ENCODE assay signal across 18 mouse cellular contexts in the genomic region with DNA sequence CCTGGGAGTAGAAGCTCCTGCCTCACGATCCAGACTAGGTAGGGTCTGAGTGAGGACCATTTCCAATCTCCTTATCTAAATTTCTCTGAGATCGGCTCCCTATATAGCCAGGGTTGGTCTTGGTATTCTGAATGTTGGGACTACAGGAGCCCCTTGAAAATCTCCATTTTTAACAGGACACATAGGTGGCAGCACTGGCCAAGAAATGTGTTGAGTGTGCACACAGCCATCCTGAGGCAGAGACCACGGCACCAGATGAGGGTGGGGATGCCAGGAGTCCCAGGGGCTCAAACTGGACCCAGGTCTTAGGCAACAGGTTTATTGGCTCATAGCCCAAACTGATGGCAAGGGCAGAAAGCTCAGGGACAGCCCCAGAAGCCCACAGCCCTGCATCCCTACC. TPM values are rescaled to one million over a fixed set of nuclear protein-coding genes. Genes with fewer than 3 reads are reported as not detected.
DNase-seq lines count a peak whose midpoint lies in the region; ATAC-seq and TF ChIP-seq lines count a peak whose summit lies in the region.
"Had no signal": no experiment of that assay in that cellular context is flagged by ENCODE, and none has a peak within 500 bp of the region (broad histone marks: within the 10 kb centered on the region; RNA-seq: fewer than 3 reads in every experiment).

No protein-coding gene starts in this region.

- no peak overlapping the region for H3K9ac ChIP-seq in forebrain, embryonic 16.5 days (replicated peaks; ENCODE audit: low read depth, low read length)
- no peak overlapping the region for H3K9ac ChIP-seq in forebrain, embryonic 15.5 days (replicated peaks)
- no peak overlapping the region for H3K9ac ChIP-seq in midbrain, embryonic 15.5 days
- no peak overlapping the region for H3K9ac ChIP-seq in stomach, postnatal 0 days (ENCODE audit: low read length)
- H3K9ac ChIP-seq: embryonic facial prominence, embryonic 12.5 days; limb, embryonic 13.5 days; liver, embryonic 15.5 days; neural tube, embryonic 12.5 days had no signal

- DNase-seq in layer of hippocampus, adult 2 months (ENCODE audit: low spot score in 2 of 2) = no peak
- no peak for DNase-seq in layer of hippocampus, postnatal 36 days
- DNase-seq in retina, embryonic 14.5 days (ENCODE audit: low spot score) = peak; percentile 28
- no peak for DNase-seq in retina, postnatal 1 day
- DNase-seq in stomach, postnatal 0 days (ENCODE audit: low spot score) = no peak
- DNase-seq: adrenal gland, postnatal 36 days; cerebellum, adult 9-10 months; heart, adult 11 months; right cerebral cortex, postnatal 4 days; thymus, postnatal 36 days had no signal

- no peak overlapping the region for H3K27ac ChIP-seq in forebrain, embryonic 16.5 days (ENCODE audit: low read length)
- no peak overlapping the region for H3K27ac ChIP-seq in forebrain, embryonic 15.5 days (replicated peaks)
- peak overlapping the region; percentile 39; the same call in 1 of the 2 replicates for H3K27ac ChIP-seq in layer of hippocampus, adult 2 months
- no peak overlapping the region for H3K27ac ChIP-seq in midbrain, embryonic 15.5 days
- H3K27ac ChIP-seq in stomach, postnatal 0 days (replicated peaks) = no peak overlapping the region
- H3K27ac ChIP-seq: embryonic facial prominence, embryonic 12.5 days; limb, embryonic 13.5 days; liver, embryonic 15.5 days; neural tube, embryonic 12.5 days had no signal

- 73% methylated on average over 3 of the region's 3 CpGs for WGBS in forebrain, embryonic 16.5 days
- WGBS in forebrain, embryonic 15.5 days = 66% methylated on average over 3 of the region's 3 CpGs
- 73% methylated on average over 3 of the region's 3 CpGs for WGBS in midbrain, embryonic 15.5 days
- WGBS in stomach, postnatal 0 days = 60% methylated on average over 3 of the region's 3 CpGs

- H3K36me3 ChIP-seq in forebrain, embryonic 16.5 days (ENCODE audit: control insufficient read depth, insufficient read depth) = peaks cover 56% of the 10 kb centered on the region
- H3K36me3 ChIP-seq in forebrain, embryonic 15.5 days = peaks cover 93% of the 10 kb centered on the region
- peaks cover 69% of the 10 kb centered on the region for H3K36me3 ChIP-seq in midbrain, embryonic 15.5 days (replicated peaks)
- H3K36me3 ChIP-seq in stomach, postnatal 0 days (ENCODE audit: control insufficient read depth, insufficient read depth, low read length) = peaks cover 51% of the 10 kb centered on the region

- no peak overlapping the region for H3K4me3 ChIP-seq in forebrain, embryonic 16.5 days (replicated peaks; ENCODE audit: low read length)
- no peak overlapping the region for H3K4me3 ChIP-seq in forebrain, embryonic 15.5 days
- H3K4me3 ChIP-seq in layer of hippocampus, adult 2 months = no peak overlapping the region
- no peak overlapping the region for H3K4me3 ChIP-seq in midbrain, embryonic 15.5 days
- H3K4me3 ChIP-seq in stomach, postnatal 0 days (ENCODE audit: low read depth, low read length) = no peak overlapping the region
- H3K4me3 ChIP-seq: embryonic facial prominence, embryonic 12.5 days; limb, embryonic 13.5 days; liver, embryonic 15.5 days; neural tube, embryonic 12.5 days had no signal

- H3K4me2 ChIP-seq in forebrain, embryonic 16.5 days (ENCODE audit: low read length) = no peak overlapping the region
- H3K4me2 ChIP-seq in forebrain, embryonic 15.5 days (replicated peaks) = no peak overlapping the region
- H3K4me2 ChIP-seq in midbrain, embryonic 15.5 days = no peak overlapping the region
- H3K4me2 ChIP-seq in stomach, postnatal 0 days (replicated peaks; ENCODE audit: low read depth) = no peak overlapping the region
- H3K4me2 ChIP-seq: embryonic facial prominence, embryonic 12.5 days; limb, embryonic 13.5 days; liver, embryonic 15.5 days; neural tube, embryonic 12.5 days had no signal

- H3K27me3 ChIP-seq in forebrain, embryonic 16.5 days (replicated peaks; ENCODE audit: control insufficient read depth, insufficient read depth, low read length) = no peaks in the 10 kb centered on the region
- no peaks in the 10 kb centered on the region for H3K27me3 ChIP-seq in forebrain, embryonic 15.5 days
- H3K27me3 ChIP-seq in midbrain, embryonic 15.5 days (replicated peaks) = no peaks in the 10 kb centered on the region
- no peaks in the 10 kb centered on the region for H3K27me3 ChIP-seq in stomach, postnatal 0 days (ENCODE audit: control insufficient read depth, insufficient read depth, low read length)
- H3K27me3 ChIP-seq: embryonic facial prominence, embryonic 12.5 days; limb, embryonic 13.5 days; liver, embryonic 15.5 days; neural tube, embryonic 12.5 days had no signal

- no peak for TF ChIP-seq EP300 in stomach, postnatal 0 days (optimal IDR thresholded peaks at IDR 0.05)

- H3K9me3 ChIP-seq in forebrain, embryonic 16.5 days (ENCODE audit: control insufficient read depth, low read length) = no peaks in the 10 kb centered on the region
- no peaks in the 10 kb centered on the region for H3K9me3 ChIP-seq in forebrain, embryonic 15.5 days
- no peaks in the 10 kb centered on the region for H3K9me3 ChIP-seq in midbrain, embryonic 15.5 days
- no peaks in the 10 kb centered on the region for H3K9me3 ChIP-seq in stomach, postnatal 0 days (ENCODE audit: control insufficient read depth, low read length)
- H3K9me3 ChIP-seq: embryonic facial prominence, embryonic 12.5 days; limb, embryonic 13.5 days; liver, embryonic 15.5 days; neural tube, embryonic 12.5 days had no signal

- ATAC-seq in forebrain, embryonic 16.5 days = peak; percentile 27; the same call in 1 of the 2 replicates
- no peak for ATAC-seq in forebrain, embryonic 15.5 days (replicated peaks)
- peak; percentile 31; the same call in 1 of the 2 replicates for ATAC-seq in midbrain, embryonic 15.5 days (replicated peaks)
- no peak for ATAC-seq in stomach, postnatal 0 days (ENCODE audit: low FRiP score, low TSS enrichment)
- ATAC-seq: intestine, postnatal 0 days had no signal

- TF ChIP-seq CTCF in layer of hippocampus, adult 2 months (conservative IDR thresholded peaks at IDR 0.05) = peak; percentile 62
- no peak; the same call in 1 of the 2 replicates for TF ChIP-seq CTCF in stomach, postnatal 0 days (IDR thresholded peaks at IDR 0.05; ENCODE audit: low read depth)

- no peaks in the 10 kb centered on the region for H3K4me1 ChIP-seq in forebrain, embryonic 16.5 days (replicated peaks; ENCODE audit: control insufficient read depth, insufficient read depth, low read length)
- no peaks in the 10 kb centered on the region for H3K4me1 ChIP-seq in forebrain, embryonic 15.5 days
- H3K4me1 ChIP-seq in midbrain, embryonic 15.5 days = no peaks in the 10 kb centered on the region
- H3K4me1 ChIP-seq in stomach, postnatal 0 days (replicated peaks; ENCODE audit: control insufficient read depth, insufficient read depth) = no peaks in the 10 kb centered on the region
- H3K4me1 ChIP-seq: embryonic facial prominence, embryonic 12.5 days; limb, embryonic 13.5 days; liver, embryonic 15.5 days; neural tube, embryonic 12.5 days had no signal

RNA-seq across cellular contexts. Expression of a gene that starts 18.9 kb away (rescaled TPM):
- polyA plus RNA-seq in forebrain, embryonic 16.5 days (2015; fragmentation: Nextera tagmentation; extraction: Ambion mirVana) = 171 and 173 TPM in 2 replicates
- 181 and 183 TPM in 2 replicates for polyA plus RNA-seq in forebrain, embryonic 15.5 days (2015; fragmentation: Nextera tagmentation; extraction: Ambion mirVana)
- 10 to 100 TPM; 35.0 to 38.0 TPM for total RNA-seq in layer of hippocampus, adult 2 months (2021)
- total RNA-seq in layer of hippocampus, postnatal 36 days (2021) = 10 to 100 TPM; 35.4 to 38.5 TPM
- 167 and 172 TPM in 2 replicates for polyA plus RNA-seq in midbrain, embryonic 15.5 days (2015; fragmentation: Nextera tagmentation; extraction: Ambion mirVana)
- polyA plus RNA-seq in stomach, postnatal 0 days (2015; fragmentation: Nextera tagmentation; extraction: Ambion mirVana) = 5.9 and 6.2 TPM in 2 replicates

RNA-seq across cellular contexts. Expression of a gene that starts 22.7 kb away (rescaled TPM):
- 158 and 182 TPM in 2 replicates for polyA plus RNA-seq in forebrain, embryonic 16.5 days (2015; fragmentation: Nextera tagmentation; extraction: Ambion mirVana)
- 161 and 162 TPM in 2 replicates for polyA plus RNA-seq in forebrain, embryonic 15.5 days (2015; fragmentation: Nextera tagmentation; extraction: Ambion mirVana)
- total RNA-seq in layer of hippocampus, adult 2 months (2021) = 100 to 1,000 TPM in 1 of 2 experiments, 10 to 100 TPM in 1; 91.3 to 105 TPM
- 100 to 1,000 TPM in 1 of 2 experiments, 10 to 100 TPM in 1; 84.9 to 102 TPM for total RNA-seq in layer of hippocampus, postnatal 36 days (2021)
- polyA plus RNA-seq in midbrain, embryonic 15.5 days (2015; fragmentation: Nextera tagmentation; extraction: Ambion mirVana) = 146 and 156 TPM in 2 replicates
- polyA plus RNA-seq in stomach, postnatal 0 days (2015; fragmentation: Nextera tagmentation; extraction: Ambion mirVana) = 61.5 and 72.4 TPM in 2 replicates

RNA-seq across cellular contexts. Expression of a gene that starts 36.6 kb away (rescaled TPM):
- 18.4 and 21.2 TPM in 2 replicates for polyA plus RNA-seq in forebrain, embryonic 16.5 days (2015; fragmentation: Nextera tagmentation; extraction: Ambion mirVana)
- polyA plus RNA-seq in forebrain, embryonic 15.5 days (2015; fragmentation: Nextera tagmentation; extraction: Ambion mirVana) = 27.1 and 30.1 TPM in 2 replicates
- 1 to 10 TPM in 1 of 2 experiments, under 1 TPM in 1; 0.76 to 1.8 TPM for total RNA-seq in layer of hippocampus, adult 2 months (2021)
- total RNA-seq in layer of hippocampus, postnatal 36 days (2021) = 1 to 10 TPM in 1 of 2 experiments, under 1 TPM in 1; 0.94 to 1.4 TPM
- polyA plus RNA-seq in midbrain, embryonic 15.5 days (2015; fragmentation: Nextera tagmentation; extraction: Ambion mirVana) = 15.2 and 15.6 TPM in 2 replicates
- 3.5 and 4.4 TPM in 2 replicates for polyA plus RNA-seq in stomach, postnatal 0 days (2015; fragmentation: Nextera tagmentation; extraction: Ambion mirVana)

RNA-seq across cellular contexts. Expression of a gene that starts 43.8 kb away (rescaled TPM):
- 36.8 and 40.3 TPM in 2 replicates for polyA plus RNA-seq in forebrain, embryonic 16.5 days (2015; fragmentation: Nextera tagmentation; extraction: Ambion mirVana)
- 43.4 and 47.2 TPM in 2 replicates for polyA plus RNA-seq in forebrain, embryonic 15.5 days (2015; fragmentation: Nextera tagmentation; extraction: Ambion mirVana)
- 10 to 100 TPM; 21.6 to 26.4 TPM for total RNA-seq in layer of hippocampus, adult 2 months (2021)
- 10 to 100 TPM; 36.6 to 52.7 TPM for total RNA-seq in layer of hippocampus, postnatal 36 days (2021)
- polyA plus RNA-seq in midbrain, embryonic 15.5 days (2015; fragmentation: Nextera tagmentation; extraction: Ambion mirVana) = 29.8 and 32.7 TPM in 2 replicates
- 170 and 176 TPM in 2 replicates for polyA plus RNA-seq in stomach, postnatal 0 days (2015; fragmentation: Nextera tagmentation; extraction: Ambion mirVana)

RNA-seq across cellular contexts. Expression of a gene that starts 56.1 kb away (rescaled TPM):
- polyA plus RNA-seq in forebrain, embryonic 16.5 days (2015; fragmentation: Nextera tagmentation; extraction: Ambion mirVana) = 26.2 and 32.9 TPM in 2 replicates
- 23.1 and 26.3 TPM in 2 replicates for polyA plus RNA-seq in forebrain, embryonic 15.5 days (2015; fragmentation: Nextera tagmentation; extraction: Ambion mirVana)
- total RNA-seq in layer of hippocampus, adult 2 months (2021) = 10 to 100 TPM; 24.5 to 25.2 TPM
- 10 to 100 TPM; 27.2 to 29.3 TPM for total RNA-seq in layer of hippocampus, postnatal 36 days (2021)
- 37.3 and 43.7 TPM in 2 replicates for polyA plus RNA-seq in midbrain, embryonic 15.5 days (2015; fragmentation: Nextera tagmentation; extraction: Ambion mirVana)
- polyA plus RNA-seq in stomach, postnatal 0 days (2015; fragmentation: Nextera tagmentation; extraction: Ambion mirVana) = 19.8 and 21.3 TPM in 2 replicates

Comparison
In these comparisons a context has a peak if more than half of its experiments do, and no peak if none do; other contexts are left out.
1. ATAC-seq: peak in forebrain, embryonic 16.5 days (single experiment) and midbrain, embryonic 15.5 days (single experiment); none in forebrain, embryonic 15.5 days (single experiment) and stomach, postnatal 0 days (single experiment).
2. RNA of a gene that starts 18.9 kb away (polyA plus RNA-seq): 181 to 183 TPM in forebrain, embryonic 15.5 days, 171 to 173 TPM in forebrain, embryonic 16.5 days and 167 to 172 TPM in midbrain, embryonic 15.5 days; 5.9 to 6.2 TPM in stomach, postnatal 0 days; every median in the first group is over 10 times any median in the second.